Mouse (Mus musculus): ENCODE results near the gene Cldn7. TPM values are rescaled to one million over a fixed set of nuclear protein-coding genes. Genes with fewer than 3 reads are reported as not detected.

Gene Cldn7
- polyA plus RNA-seq, 1 experiment from 2014 or later, result 238 TPM

GRCm38 (mm10) chr11:69931769-69932168, 32.8 kb upstream of the Cldn7 start:
- 78% methylated on average over 8 of the region's 8 CpGs for WGBS
- DNase-seq (ENCODE audit: low spot score) (no peak), ATAC-seq (replicated peaks; ENCODE audit: low FRiP score, low read depth) (no peak)
- Histone ChIP-seq H3K9ac (ENCODE audit: low read depth, low read length) (no peak overlapping the region), H3K27me3 (ENCODE audit: insufficient read depth, low read length) (no peaks in the 10 kb centered on the region; the same call in 1 of the 2 replicates), H3K9me3 (replicated peaks; ENCODE audit: low read length) (no peaks in the 10 kb centered on the region), H3K4me1 (replicated peaks; ENCODE audit: insufficient read depth, low read length) (peaks cover 15% of the 10 kb centered on the region), H3K27ac (no peak overlapping the region), H3K4me2 (ENCODE audit: low read length) (no peak overlapping the region), H3K4me3 (replicated peaks; ENCODE audit: low read depth, low read length) (no peak overlapping the region), H3K36me3 (ENCODE audit: insufficient read depth, low read length) (no peaks in the 10 kb centered on the region)
- TF ChIP-seq CTCF (IDR thresholded peaks at IDR 0.05; ENCODE audit: low read depth), result no peak

GRCm38 (mm10) chr11:69932254-69932653, 32.3 kb upstream of the Cldn7 start:
- ATAC-seq (replicated peaks; ENCODE audit: low FRiP score, low read depth) (no peak), DNase-seq (ENCODE audit: low spot score) (no peak)
- H3K9me3 ChIP-seq (replicated peaks; ENCODE audit: low read length), result no peaks in the 10 kb centered on the region
- H3K4me1 ChIP-seq (replicated peaks; ENCODE audit: insufficient read depth, low read length), result peaks cover 20% of the 10 kb centered on the region
- peak; percentile 33; the same call in 1 of the 2 replicates for TF ChIP-seq CTCF (IDR thresholded peaks at IDR 0.05; ENCODE audit: low read depth)
- no peaks in the 10 kb centered on the region for H3K36me3 ChIP-seq (ENCODE audit: insufficient read depth, low read length)
- WGBS, result 51% methylated on average over 3 of the region's 3 CpGs
- H3K9ac ChIP-seq (ENCODE audit: low read depth, low read length), result no peak overlapping the region
- no peak overlapping the region for H3K4me3 ChIP-seq (replicated peaks; ENCODE audit: low read depth, low read length)
- H3K4me2 ChIP-seq (ENCODE audit: low read length), result no peak overlapping the region
- no peaks in the 10 kb centered on the region; the same call in 1 of the 2 replicates for H3K27me3 ChIP-seq (ENCODE audit: insufficient read depth, low read length)
- no peak overlapping the region for H3K27ac ChIP-seq

GRCm38 (mm10) chr11:69933066-69933465, 31.5 kb upstream of the Cldn7 start:
- ATAC-seq (replicated peaks; ENCODE audit: low FRiP score, low read depth), result no peak
- Histone ChIP-seq H3K27me3 (ENCODE audit: insufficient read depth, low read length) (no peaks in the 10 kb centered on the region; the same call in 1 of the 2 replicates), H3K9me3 (replicated peaks; ENCODE audit: low read length) (no peaks in the 10 kb centered on the region), H3K4me2 (ENCODE audit: low read length) (no peak overlapping the region), H3K36me3 (ENCODE audit: insufficient read depth, low read length) (no peaks in the 10 kb centered on the region), H3K4me3 (replicated peaks; ENCODE audit: low read depth, low read length) (no peak overlapping the region), H3K9ac (ENCODE audit: low read depth, low read length) (no peak overlapping the region), H3K4me1 (replicated peaks; ENCODE audit: insufficient read depth, low read length) (peaks cover 24% of the 10 kb centered on the region), H3K27ac (no peak overlapping the region)
- no peak for DNase-seq (ENCODE audit: low spot score)
- WGBS, result 76% methylated on average over 4 of the region's 4 CpGs
- no peak for TF ChIP-seq CTCF (IDR thresholded peaks at IDR 0.05; ENCODE audit: low read depth)

- Histone ChIP-seq H3K4me1 (replicated peaks; ENCODE audit: insufficient read depth, low read length) (peaks cover 24% of the 10 kb centered on the region), H3K4me2 (ENCODE audit: low read length) (peak overlapping the region; percentile 42), H3K27me3 (ENCODE audit: insufficient read depth, low read length) (no peaks in the 10 kb centered on the region; the same call in 1 of the 2 replicates), H3K4me3 (replicated peaks; ENCODE audit: low read depth, low read length) (no peak overlapping the region; the same call in 1 of the 2 replicates), H3K9me3 (replicated peaks; ENCODE audit: low read length) (no peaks in the 10 kb centered on the region), H3K9ac (ENCODE audit: low read depth, low read length) (no peak overlapping the region; the same call in 1 of the 2 replicates), H3K27ac (no peak overlapping the region), H3K36me3 (ENCODE audit: insufficient read depth, low read length) (no peaks in the 10 kb centered on the region)
- DNase-seq (ENCODE audit: low spot score), result peak; percentile 96
- ATAC-seq (replicated peaks; ENCODE audit: low FRiP score, low read depth), result 0 out of 2 replicates have a peak, but pooled peaks have one; percentile 12
- TF ChIP-seq CTCF (IDR thresholded peaks at IDR 0.05; ENCODE audit: low read depth), result peak; percentile 98
- under 1% methylated on average over 18 of the region's 18 CpGs for WGBS
Observed at GRCm38 (mm10) chr11:69934169-69934568, 30.4 kb upstream of the Cldn7 start.

- WGBS, result 17% methylated on average over 6 of the region's 6 CpGs
- H3K4me3 ChIP-seq (replicated peaks; ENCODE audit: low read depth, low read length), result 0 out of 2 replicates have a peak overlapping the region, but pooled peaks have one; percentile 47
- H3K4me1 ChIP-seq (replicated peaks; ENCODE audit: insufficient read depth, low read length), result peaks cover 24% of the 10 kb centered on the region
- 0 out of 2 replicates have a peak overlapping the region, but pooled peaks have one; percentile 6 for H3K27ac ChIP-seq
- H3K4me2 ChIP-seq (ENCODE audit: low read length), result peak overlapping the region; percentile 42
- no peaks in the 10 kb centered on the region for H3K36me3 ChIP-seq (ENCODE audit: insufficient read depth, low read length)
- no peaks in the 10 kb centered on the region for H3K9me3 ChIP-seq (replicated peaks; ENCODE audit: low read length)
- TF ChIP-seq CTCF (IDR thresholded peaks at IDR 0.05; ENCODE audit: low read depth), result no peak
- H3K9ac ChIP-seq (ENCODE audit: low read depth, low read length), result no peak overlapping the region
- DNase-seq (ENCODE audit: low spot score) (no peak), ATAC-seq (replicated peaks; ENCODE audit: low FRiP score, low read depth) (no peak)
- no peaks in the 10 kb centered on the region; the same call in 1 of the 2 replicates for H3K27me3 ChIP-seq (ENCODE audit: insufficient read depth, low read length)
Observed at GRCm38 (mm10) chr11:69934681-69935080, 29.9 kb upstream of the Cldn7 start.

- TF ChIP-seq CTCF (IDR thresholded peaks at IDR 0.05; ENCODE audit: low read depth), result peak; percentile 26; the same call in 1 of the 2 replicates
- Histone ChIP-seq H3K36me3 (ENCODE audit: insufficient read depth, low read length) (no peaks in the 10 kb centered on the region), H3K9me3 (replicated peaks; ENCODE audit: low read length) (no peaks in the 10 kb centered on the region), H3K27ac (peak within 1 kb of the TSS; percentile 80), H3K4me1 (replicated peaks; ENCODE audit: insufficient read depth, low read length) (peaks cover 24% of the 10 kb centered on the region), H3K4me2 (ENCODE audit: low read length) (peak within 1 kb of the TSS; percentile 99), H3K27me3 (ENCODE audit: insufficient read depth, low read length) (no peaks in the 10 kb centered on the region; the same call in 1 of the 2 replicates), H3K4me3 (replicated peaks; ENCODE audit: low read depth, low read length) (peak within 1 kb of the TSS; percentile 47), H3K9ac (ENCODE audit: low read depth, low read length) (peak within 1 kb of the TSS; percentile 68)
- ATAC-seq (replicated peaks; ENCODE audit: low FRiP score, low read depth), result peak; percentile 84
- DNase-seq (ENCODE audit: low spot score), result peak; percentile 89
- WGBS, result 3% methylated on average over 55 of the region's 62 CpGs
Observed at GRCm38 (mm10) chr11:69935137-69935879, 29.3 kb upstream of the Cldn7 start, which contains the start of gene Ybx2. Gene Ybx2 (plus strand): TSS chr11:69935796.

Data from kidney, postnatal 0 days (tissue).